Mouse (Mus musculus) intestine, embryonic 15.5 days (tissue): ENCODE results near the gene Car7. TPM values are rescaled to one million over a fixed set of nuclear protein-coding genes. Genes with fewer than 3 reads are reported as not detected.
"Not testable (repeated sequence)": the region's sequence is repeated elsewhere in the genome, so short reads cannot be mapped to it uniquely, and the experiment has no call there.

ENCODE experiments used
- ATAC-seq: fragments of 200-750 bp; cut with Nextera tagmentation; 2 replicates; pipeline ENCODE4 v1.8.0; 2017; ENCODE audit warnings: moderate TSS enrichment, moderate library complexity
- H3K27ac ChIP-seq: fragments of 300-500 bp; sonication (generic); 2 replicates; pipeline ENCODE4 v1.5.1; 2015; ENCODE audit warnings: mild to moderate bottlenecking, inconsistent platforms
- H3K27me3 ChIP-seq: fragments of 300-500 bp; sonication (generic); replicated peaks from 2 replicates; pipeline ENCODE4 v1.6.1; 2015; ENCODE audit warnings: inconsistent platforms
- H3K36me3 ChIP-seq: fragments of 300-500 bp; sonication (generic); 2 replicates; pipeline ENCODE4 v1.6.1; 2015; ENCODE audit warnings: inconsistent platforms
- H3K4me1 ChIP-seq: fragments of 300-500 bp; sonication (generic); replicated peaks from 2 replicates; pipeline ENCODE4 v1.6.1; 2015; ENCODE audit warnings: inconsistent platforms
- H3K4me2 ChIP-seq: fragments of 300-500 bp; sonication (generic); replicated peaks from 2 replicates; pipeline ENCODE4 v1.6.1; 2015; ENCODE audit warnings: mild to moderate bottlenecking, inconsistent platforms
- H3K4me3 ChIP-seq: fragments of 300-500 bp; sonication (generic); replicated peaks from 2 replicates; pipeline ENCODE4 v1.5.1; 2015; ENCODE audit warnings: inconsistent platforms
- H3K9ac ChIP-seq: fragments of 300-500 bp; sonication (generic); 2 replicates; pipeline ENCODE4 v1.6.1; 2015; ENCODE audit warnings: inconsistent platforms
- H3K9me3 ChIP-seq: fragments of 300-500 bp; sonication (generic); 2 replicates; pipeline ENCODE4 v1.6.1; 2016; ENCODE audit warnings: inconsistent platforms
- WGBS: fragments of 180-500 bp; shearing (Covaris S2); methylation state at CpG from one replicate; pipeline ENCODE4 v1.1.7; 2015; 5-methylcytosine and 5-hydroxymethylcytosine counted together
- polyA plus RNA-seq: library from polyadenylated mRNA; unstranded; fragments of >200 nt; fragmentation: Nextera tagmentation; extraction: Ambion mirVana; gene quantifications from 2 replicates; pipeline ENCODE4 v1.2.1, GENCODE M21; 2015

Car7 gene
- polyA plus RNA-seq, 1 experiment from 2014 or later, result 1.1 TPM

GRCm38 (mm10) chr8:104570436-104571343 is 36.2 kb downstream of the Car7 start:
- peak; percentile 82 for ATAC-seq
- Histone ChIP-seq H3K9me3 (no peaks in the 10 kb centered on the region), H3K36me3 (no peaks in the 10 kb centered on the region), H3K4me1 (peaks cover 3% of the 10 kb centered on the region; the same call in 1 of the 2 replicates), H3K27me3 (no peaks in the 10 kb centered on the region), H3K4me2 (peak overlapping the region; percentile 92), H3K9ac (peak overlapping the region; percentile 41), H3K27ac (no peak overlapping the region), H3K4me3 (peak overlapping the region; percentile 47)
- 6% methylated on average over 26 of the region's 26 CpGs for WGBS

DNA sequence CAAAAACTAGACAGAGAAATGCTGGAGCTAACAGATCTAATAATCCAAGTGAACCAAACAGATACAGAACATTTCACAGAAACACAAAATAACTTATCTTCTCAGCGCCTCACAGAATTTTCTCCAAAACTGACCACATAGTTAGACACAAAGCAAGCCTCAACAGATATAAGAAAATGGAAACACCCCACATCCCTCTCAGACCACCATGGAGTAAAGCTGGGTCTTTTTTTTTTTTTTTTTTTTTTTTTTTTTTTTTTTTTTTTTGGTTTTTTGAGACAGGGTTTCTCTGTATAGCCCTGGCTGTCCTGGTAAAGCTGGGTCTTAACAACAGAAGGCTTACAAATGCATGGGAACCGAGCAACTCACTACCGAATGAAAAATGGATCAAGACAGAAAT is 42.3 kb downstream of the Car7 start:
- H3K4me3 ChIP-seq, result no peak overlapping the region
- no peak overlapping the region for H3K27ac ChIP-seq
- H3K36me3 ChIP-seq, result no peaks in the 10 kb centered on the region
- ATAC-seq, result no peak
- H3K9ac ChIP-seq, result no peak overlapping the region
- WGBS, result 86% methylated on average over 3 of the region's 3 CpGs
- no peaks in the 10 kb centered on the region for H3K4me1 ChIP-seq
- no peak overlapping the region for H3K4me2 ChIP-seq
- no peaks in the 10 kb centered on the region for H3K9me3 ChIP-seq
- no peaks in the 10 kb centered on the region for H3K27me3 ChIP-seq

- not testable (repeated sequence) for ATAC-seq, H3K27ac ChIP-seq, H3K4me2 ChIP-seq, H3K4me1 ChIP-seq, H3K4me3 ChIP-seq, H3K27me3 ChIP-seq, H3K9me3 ChIP-seq, H3K9ac ChIP-seq, H3K36me3 ChIP-seq
- WGBS, result 81% methylated on average over 17 of the region's 17 CpGs
These were observed 43.1 kb downstream of the Car7 start for GRCm38 (mm10) chr8:104577606-104578005.

GRCm38 (mm10) chr8:104584522-104584921 is 50.0 kb downstream of the Car7 start:
- H3K9me3 ChIP-seq, result no peaks in the 10 kb centered on the region
- no peak overlapping the region for H3K4me3 ChIP-seq
- ATAC-seq, result no peak
- no peaks in the 10 kb centered on the region for H3K4me1 ChIP-seq
- no peak overlapping the region for H3K27ac ChIP-seq
- no peak overlapping the region for H3K4me2 ChIP-seq
- H3K36me3 ChIP-seq, result no peaks in the 10 kb centered on the region
- H3K27me3 ChIP-seq, result no peaks in the 10 kb centered on the region
- no peak overlapping the region for H3K9ac ChIP-seq
- WGBS, result 64% methylated on average over 1 of the region's 1 CpGs

GRCm38 (mm10) chr8:104590284-104590683 is 55.8 kb downstream of the Car7 start:
- H3K27ac ChIP-seq, result no peak overlapping the region
- WGBS, result 94% methylated on average over 3 of the region's 3 CpGs
- H3K9ac ChIP-seq, result no peak overlapping the region
- no peaks in the 10 kb centered on the region for H3K27me3 ChIP-seq
- peaks cover 14% of the 10 kb centered on the region for H3K36me3 ChIP-seq
- H3K4me1 ChIP-seq, result 0 out of 2 replicates have a peak, but pooled peaks cover 3% of the 10 kb centered on the region
- no peak overlapping the region for H3K4me2 ChIP-seq
- H3K9me3 ChIP-seq, result no peaks in the 10 kb centered on the region
- no peak for ATAC-seq
- no peak overlapping the region for H3K4me3 ChIP-seq

GRCm38 (mm10) chr8:104591133-104591834 is 56.8 kb downstream of the Car7 start, which contains the start of gene Pdp2:
Gene Pdp2, plus strand, starts transcription at chr8:104591451.
- Histone ChIP-seq H3K9ac (peak within 1 kb of the TSS; percentile 77), H3K36me3 (peaks cover 14% of the 10 kb centered on the region), H3K4me3 (peak within 1 kb of the TSS; percentile 77), H3K4me1 (0 out of 2 replicates have a peak, but pooled peaks cover 3% of the 10 kb centered on the region), H3K4me2 (peak within 1 kb of the TSS; percentile 89), H3K27ac (peak within 1 kb of the TSS; percentile 93), H3K27me3 (no peaks in the 10 kb centered on the region), H3K9me3 (no peaks in the 10 kb centered on the region)
- WGBS, result under 1% methylated on average over 44 of the region's 44 CpGs
- ATAC-seq, result peak; percentile 99

- H3K9ac ChIP-seq, result peak overlapping the region; percentile 77
- peaks cover 14% of the 10 kb centered on the region for H3K36me3 ChIP-seq
- H3K9me3 ChIP-seq, result no peaks in the 10 kb centered on the region
- peak overlapping the region; percentile 93 for H3K27ac ChIP-seq
- ATAC-seq, result peak; percentile 18; the same call in 1 of the 2 replicates
- 0 out of 2 replicates have a peak, but pooled peaks cover 3% of the 10 kb centered on the region for H3K4me1 ChIP-seq
- WGBS, result 2% methylated on average over 9 of the region's 9 CpGs
- no peaks in the 10 kb centered on the region for H3K27me3 ChIP-seq
- peak overlapping the region; percentile 89 for H3K4me2 ChIP-seq
- H3K4me3 ChIP-seq, result peak overlapping the region; percentile 77
These were observed 57.4 kb downstream of the Car7 start for GRCm38 (mm10) chr8:104591856-104592255.

- no peaks in the 10 kb centered on the region for H3K9me3 ChIP-seq
- peaks cover 14% of the 10 kb centered on the region for H3K36me3 ChIP-seq
- H3K4me1 ChIP-seq, result 0 out of 2 replicates have a peak, but pooled peaks cover 4% of the 10 kb centered on the region
- no peak overlapping the region for H3K27ac ChIP-seq
- H3K4me3 ChIP-seq, result peak overlapping the region; percentile 77; the same call in 1 of the 2 replicates
- 59% methylated on average over 6 of the region's 6 CpGs for WGBS
- H3K9ac ChIP-seq, result no peak overlapping the region
- no peak for ATAC-seq
- no peaks in the 10 kb centered on the region for H3K27me3 ChIP-seq
- H3K4me2 ChIP-seq, result peak overlapping the region; percentile 89
These were observed 58.1 kb downstream of the Car7 start for GRCm38 (mm10) chr8:104592566-104592965.

DNA sequence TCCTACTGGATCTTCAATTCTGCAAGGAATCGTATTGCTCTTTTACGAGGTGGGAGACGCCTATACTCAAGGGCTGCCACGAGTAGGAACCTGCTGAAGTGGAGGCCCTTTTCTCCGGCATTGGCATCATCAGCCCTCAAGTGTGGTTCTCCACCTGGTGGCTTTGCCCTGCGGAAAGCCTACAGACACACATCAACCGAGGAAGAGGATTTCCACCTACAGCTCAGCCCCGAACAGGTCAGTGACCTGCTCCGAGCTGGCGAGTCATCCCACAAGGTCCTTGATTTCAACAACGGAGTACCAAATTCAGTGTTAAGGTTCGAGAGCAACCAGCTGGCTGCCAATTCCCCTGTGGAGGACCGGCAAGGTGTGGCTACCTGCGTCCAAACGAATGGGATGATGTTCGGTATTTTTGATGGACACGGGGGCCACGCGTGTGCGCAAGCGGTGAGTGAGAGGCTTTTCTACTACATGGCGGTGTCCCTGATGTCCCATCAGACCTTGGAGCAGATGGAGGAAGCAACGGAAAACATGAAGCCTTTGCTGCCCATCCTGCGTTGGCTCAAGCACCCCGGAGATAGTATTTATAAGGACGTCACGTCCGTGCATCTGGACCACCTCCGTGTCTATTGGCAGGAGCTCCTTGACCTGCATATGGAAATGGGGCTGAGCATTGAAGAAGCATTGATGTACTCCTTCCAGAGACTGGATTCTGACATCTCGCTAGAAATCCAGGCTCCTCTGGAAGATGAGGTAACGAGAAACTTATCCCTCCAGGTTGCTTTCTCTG is 59.2 kb downstream of the Car7 start:
- H3K9ac ChIP-seq, result no peak overlapping the region
- no peak overlapping the region for H3K4me3 ChIP-seq
- no peak overlapping the region for H3K27ac ChIP-seq
- 0 out of 2 replicates have a peak, but pooled peaks cover 7% of the 10 kb centered on the region for H3K4me1 ChIP-seq
- no peak overlapping the region for H3K4me2 ChIP-seq
- no peaks in the 10 kb centered on the region for H3K27me3 ChIP-seq
- peaks cover 14% of the 10 kb centered on the region for H3K36me3 ChIP-seq
- no peak for ATAC-seq
- WGBS, result 93% methylated on average over 31 of the region's 31 CpGs
- no peaks in the 10 kb centered on the region for H3K9me3 ChIP-seq

DNA sequence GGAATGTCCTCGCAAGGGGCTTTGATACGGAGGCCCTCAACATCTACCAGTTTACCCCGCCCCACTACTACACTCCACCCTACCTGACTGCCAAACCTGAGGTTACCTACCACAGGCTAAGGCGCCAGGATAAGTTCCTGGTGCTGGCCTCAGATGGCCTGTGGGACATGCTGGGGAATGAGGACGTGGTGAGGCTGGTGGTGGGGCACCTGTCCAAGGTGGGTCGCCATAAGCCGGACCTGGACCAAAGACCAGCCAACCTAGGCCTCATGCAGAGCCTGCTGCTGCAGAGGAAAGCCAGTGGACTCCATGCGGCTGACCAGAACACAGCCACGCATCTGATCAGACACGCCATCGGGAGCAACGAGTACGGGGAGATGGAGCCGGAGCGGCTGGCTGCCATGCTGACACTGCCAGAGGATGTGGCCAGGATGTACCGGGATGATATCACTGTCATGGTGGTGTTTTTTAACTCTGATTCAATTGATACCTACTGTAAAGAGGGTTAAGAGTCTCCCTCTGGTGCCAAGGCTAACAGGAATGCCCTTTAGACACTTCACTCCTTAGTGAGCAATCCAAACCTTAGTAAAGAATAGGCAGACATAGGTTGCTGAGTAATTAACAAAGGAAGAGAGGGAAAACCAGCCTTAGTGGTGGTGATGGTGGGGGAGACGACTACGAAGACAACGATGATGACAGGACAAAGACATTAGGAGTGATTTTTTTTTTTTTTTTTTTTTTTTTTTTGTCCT is 60.3 kb downstream of the Car7 start:
- Histone ChIP-seq H3K9me3 (no peaks in the 10 kb centered on the region), H3K27ac (no peak overlapping the region), H3K27me3 (no peaks in the 10 kb centered on the region), H3K9ac (no peak overlapping the region), H3K4me3 (no peak overlapping the region), H3K36me3 (peaks cover 14% of the 10 kb centered on the region), H3K4me1 (0 out of 2 replicates have a peak, but pooled peaks cover 7% of the 10 kb centered on the region), H3K4me2 (no peak overlapping the region)
- ATAC-seq, result no peak
- 95% methylated on average over 19 of the region's 19 CpGs for WGBS

DNA sequence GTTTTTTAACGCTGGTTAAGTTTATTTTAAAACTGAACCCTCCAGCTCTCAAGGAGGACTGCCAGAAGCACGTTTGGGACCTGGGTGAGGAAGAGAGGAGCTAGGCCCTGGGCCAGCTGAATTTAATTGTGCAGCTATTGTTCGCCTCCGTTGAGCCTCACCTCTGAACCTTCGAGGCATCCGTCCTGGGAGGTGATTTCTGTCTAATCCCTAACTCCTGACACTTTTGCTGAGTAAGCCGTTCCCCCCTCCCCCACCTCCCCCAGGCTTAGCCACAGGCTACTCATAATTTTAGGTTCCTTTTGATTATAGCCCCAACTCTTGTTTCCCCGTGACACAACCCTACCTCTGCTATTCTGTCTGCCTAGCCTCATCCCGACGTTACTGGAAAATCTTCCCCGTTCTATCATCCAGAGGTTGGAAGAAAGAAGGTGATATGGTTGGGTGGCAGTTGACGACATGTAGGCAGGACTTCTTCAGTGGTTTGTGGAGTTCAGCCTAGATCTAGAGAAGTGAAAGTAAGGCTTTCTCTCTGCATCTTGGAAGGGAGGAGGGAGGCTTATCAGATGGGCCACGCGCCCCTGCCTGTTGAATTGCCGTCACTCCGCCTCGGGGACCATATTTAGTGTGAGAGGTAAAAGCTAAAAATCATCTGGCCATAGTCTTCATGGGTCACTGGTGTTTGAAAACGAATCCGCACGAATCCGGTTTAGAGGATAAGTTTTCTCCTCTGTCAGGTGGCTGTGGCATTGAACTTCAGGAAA is 61.5 kb downstream of the Car7 start:
- no peak overlapping the region for H3K4me3 ChIP-seq
- H3K4me1 ChIP-seq, result 0 out of 2 replicates have a peak, but pooled peaks cover 7% of the 10 kb centered on the region
- no peak for ATAC-seq
- WGBS, result 83% methylated on average over 21 of the region's 21 CpGs
- no peaks in the 10 kb centered on the region for H3K9me3 ChIP-seq
- peaks cover 14% of the 10 kb centered on the region for H3K36me3 ChIP-seq
- no peak overlapping the region for H3K27ac ChIP-seq
- H3K27me3 ChIP-seq, result no peaks in the 10 kb centered on the region
- H3K4me2 ChIP-seq, result no peak overlapping the region
- no peak overlapping the region for H3K9ac ChIP-seq
